Mouse (Mus musculus) testis, postnatal 10 days (tissue): ENCODE data around the gene Sema4g.
A peak's percentile ranks its signal among the peaks of the same experiment; 100 is the strongest.
"Not testable (repeated sequence)": the region's sequence is repeated elsewhere in the genome, so short reads cannot be mapped to it uniquely, and the experiment has no call there.

Source experiments
- DNase-seq: peaks from one replicate; pipeline ENCODE4 v3.0.0; 2021; ENCODE audit warnings: low spot score

Gene Sema4g

GRCm38 (mm10) chr19:45024775-45025174 lies 35.9 kb downstream of the Sema4g start:
- no peak for DNase-seq

GRCm38 (mm10) chr19:45025937-45026568 lies 37.2 kb downstream of the Sema4g start:
- DNase-seq = no peak

- no peak for DNase-seq
Observed at GRCm38 (mm10) chr19:45026958-45027670, 38.2 kb downstream of the Sema4g start.

GRCm38 (mm10) chr19:45027848-45028247 lies 38.9 kb downstream of the Sema4g start:
- DNase-seq = peak; percentile 78

GRCm38 (mm10) chr19:45028746-45029145 lies 39.8 kb downstream of the Sema4g start:
- no peak for DNase-seq

GRCm38 (mm10) chr19:45029571-45029970 lies 40.7 kb downstream of the Sema4g start:
- no peak for DNase-seq

- DNase-seq = peak; percentile 89
Observed at GRCm38 (mm10) chr19:45030111-45030510, 41.2 kb downstream of the Sema4g start.

GRCm38 (mm10) chr19:45030746-45031693 lies 42.1 kb downstream of the Sema4g start:
- DNase-seq = peak; percentile 89

- peak; percentile 87 for DNase-seq
Observed at GRCm38 (mm10) chr19:45031780-45032179, 42.9 kb downstream of the Sema4g start.

GRCm38 (mm10) chr19:45032570-45033332 lies 43.9 kb downstream of the Sema4g start:
- DNase-seq = peak; percentile 74

GRCm38 (mm10) chr19:45036867-45037266 lies 48.0 kb downstream of the Sema4g start:
- peak; percentile 87 for DNase-seq

- not testable (repeated sequence) for DNase-seq
Observed at GRCm38 (mm10) chr19:45038198-45038597, 49.3 kb downstream of the Sema4g start.

- peak; percentile 56 for DNase-seq
Observed at GRCm38 (mm10) chr19:45040214-45040613, 51.3 kb downstream of the Sema4g start.

- DNase-seq = peak; percentile 45
Observed at GRCm38 (mm10) chr19:45044389-45044927, 55.6 kb downstream of the Sema4g start.

GRCm38 (mm10) chr19:45045236-45045635 lies 56.3 kb downstream of the Sema4g start:
- peak; percentile 41 for DNase-seq

- DNase-seq = no peak
Observed at GRCm38 (mm10) chr19:45045651-45046050, 56.8 kb downstream of the Sema4g start, which contains the start of gene Pdzd7. Gene Pdzd7 (minus strand): TSS chr19:45045717.

GRCm38 (mm10) chr19:45046523-45047321 lies 57.8 kb downstream of the Sema4g start:
- peak; percentile 88 for DNase-seq

GRCm38 (mm10) chr19:45047417-45047934 lies 58.6 kb downstream of the Sema4g start, which contains the start of gene Sfxn3:
Gene Sfxn3 (plus strand): TSS chr19:45047503.
- DNase-seq = peak; percentile 98

GRCm38 (mm10) chr19:45047935-45048643 lies 59.2 kb downstream of the Sema4g start:
- DNase-seq = peak; percentile 62
